Mouse (Mus musculus) testis, adult 2 months (tissue): ENCODE data around the gene Rgs16.

Experiments
- CTCF ChIP-seq: fragments of 200-500 bp; IDR thresholded peaks from 2 replicates; pipeline ENCODE4 v1.5.1; 2012; ENCODE audit warnings: low read depth, mild to moderate bottlenecking, inconsistent platforms, low read length, moderate library complexity; ENCODE audit not compliant: control insufficient read depth, insufficient read depth, insufficient replicate concordance
- POLR2A ChIP-seq: fragments of 200-500 bp; IDR thresholded peaks from 2 replicates; pipeline ENCODE4 v1.6.1; 2012; ENCODE audit warnings: low read depth, mild to moderate bottlenecking, inconsistent platforms, low read length, moderate library complexity; ENCODE audit not compliant: control insufficient read depth

- TF ChIP-seq CTCF (no peak), POLR2A (no peak)
These were observed 47.6 kb upstream of the Rgs16 start for GRCm38 (mm10) chr1:153692526-153692925.
